Mouse (Mus musculus): ENCODE measurements around the gene Ahcyl1. TPM values are rescaled to one million over a fixed set of nuclear protein-coding genes. Genes with fewer than 3 reads are reported as not detected.
"Not testable (repeated sequence)": the region's sequence is repeated elsewhere in the genome, so short reads cannot be mapped to it uniquely, and the experiment has no call there.

Gene Ahcyl1
- polyA plus RNA-seq, 1 experiment, result 48.2 TPM

- Histone ChIP-seq H3K36me3 (ENCODE audit: control insufficient read depth, insufficient read depth, low read length) (no peaks in the 10 kb centered on the region), H3K4me1 (ENCODE audit: control insufficient read depth, insufficient read depth, low read length) (no peaks in the 10 kb centered on the region), H3K4me3 (ENCODE audit: control insufficient read depth, low read depth, low read length) (no peak overlapping the region), H3K27ac (ENCODE audit: control insufficient read depth, insufficient read depth, low read depth, low read length) (no peak overlapping the region), H3K27me3 (ENCODE audit: control insufficient read depth, insufficient read depth, low read length) (no peaks in the 10 kb centered on the region)
- no peak for TF ChIP-seq CTCF (IDR thresholded peaks at IDR 0.05; ENCODE audit: control insufficient read depth, insufficient read depth, insufficient replicate concordance, low read depth, low read length)
- no peak for TF ChIP-seq POLR2A (IDR thresholded peaks at IDR 0.05; ENCODE audit: control insufficient read depth, low read depth, low read length)
Measured at GRCm38 (mm10) chr3:107654861-107655260, 41.5 kb downstream of the Ahcyl1 start.

- H3K4me3 ChIP-seq (ENCODE audit: control insufficient read depth, low read depth, low read length), result no peak overlapping the region
- H3K4me1 ChIP-seq (ENCODE audit: control insufficient read depth, insufficient read depth, low read length), result no peaks in the 10 kb centered on the region
- H3K27ac ChIP-seq (ENCODE audit: control insufficient read depth, insufficient read depth, low read depth, low read length), result no peak overlapping the region
- H3K36me3 ChIP-seq (ENCODE audit: control insufficient read depth, insufficient read depth, low read length), result no peaks in the 10 kb centered on the region
- no peaks in the 10 kb centered on the region for H3K27me3 ChIP-seq (ENCODE audit: control insufficient read depth, insufficient read depth, low read length)
- no peak for TF ChIP-seq CTCF (IDR thresholded peaks at IDR 0.05; ENCODE audit: control insufficient read depth, insufficient read depth, insufficient replicate concordance, low read depth, low read length)
- no peak for TF ChIP-seq POLR2A (IDR thresholded peaks at IDR 0.05; ENCODE audit: control insufficient read depth, low read depth, low read length)
Measured at GRCm38 (mm10) chr3:107652968-107653367, 43.4 kb downstream of the Ahcyl1 start.

- not testable (repeated sequence) for H3K27ac ChIP-seq (ENCODE audit: control insufficient read depth, insufficient read depth, low read depth, low read length); H3K27me3 ChIP-seq (ENCODE audit: control insufficient read depth, insufficient read depth, low read length); H3K4me3 ChIP-seq (ENCODE audit: control insufficient read depth, low read depth, low read length); H3K4me1 ChIP-seq (ENCODE audit: control insufficient read depth, insufficient read depth, low read length); H3K36me3 ChIP-seq (ENCODE audit: control insufficient read depth, insufficient read depth, low read length)
Measured at GRCm38 (mm10) chr3:107650276-107650675, 46.1 kb downstream of the Ahcyl1 start.

- no peaks in the 10 kb centered on the region for H3K27me3 ChIP-seq (ENCODE audit: control insufficient read depth, insufficient read depth, low read length)
- no peaks in the 10 kb centered on the region for H3K36me3 ChIP-seq (ENCODE audit: control insufficient read depth, insufficient read depth, low read length)
- TF ChIP-seq CTCF (IDR thresholded peaks at IDR 0.05; ENCODE audit: control insufficient read depth, insufficient read depth, insufficient replicate concordance, low read depth, low read length), result no peak
- no peak for TF ChIP-seq POLR2A (IDR thresholded peaks at IDR 0.05; ENCODE audit: control insufficient read depth, low read depth, low read length)
- H3K4me3 ChIP-seq (ENCODE audit: control insufficient read depth, low read depth, low read length), result no peak overlapping the region
- H3K4me1 ChIP-seq (ENCODE audit: control insufficient read depth, insufficient read depth, low read length), result no peaks in the 10 kb centered on the region
- H3K27ac ChIP-seq (ENCODE audit: control insufficient read depth, insufficient read depth, low read depth, low read length), result no peak overlapping the region
Measured at GRCm38 (mm10) chr3:107646947-107647346, 49.4 kb downstream of the Ahcyl1 start.

GRCm38 (mm10) chr3:107637606-107638172 lies 58.7 kb downstream of the Ahcyl1 start:
- TF ChIP-seq POLR2A (IDR thresholded peaks at IDR 0.05; ENCODE audit: control insufficient read depth, low read depth, low read length) (no peak), CTCF (IDR thresholded peaks at IDR 0.05; ENCODE audit: control insufficient read depth, insufficient read depth, insufficient replicate concordance, low read depth, low read length) (no peak)
- no peak overlapping the region for H3K27ac ChIP-seq (ENCODE audit: control insufficient read depth, insufficient read depth, low read depth, low read length)
- no peaks in the 10 kb centered on the region for H3K4me1 ChIP-seq (ENCODE audit: control insufficient read depth, insufficient read depth, low read length)
- no peaks in the 10 kb centered on the region for H3K27me3 ChIP-seq (ENCODE audit: control insufficient read depth, insufficient read depth, low read length)
- no peaks in the 10 kb centered on the region for H3K36me3 ChIP-seq (ENCODE audit: control insufficient read depth, insufficient read depth, low read length)
- no peak overlapping the region for H3K4me3 ChIP-seq (ENCODE audit: control insufficient read depth, low read depth, low read length)

- no peak overlapping the region for H3K4me3 ChIP-seq (ENCODE audit: control insufficient read depth, low read depth, low read length)
- no peak overlapping the region for H3K27ac ChIP-seq (ENCODE audit: control insufficient read depth, insufficient read depth, low read depth, low read length)
- no peaks in the 10 kb centered on the region for H3K27me3 ChIP-seq (ENCODE audit: control insufficient read depth, insufficient read depth, low read length)
- TF ChIP-seq CTCF (IDR thresholded peaks at IDR 0.05; ENCODE audit: control insufficient read depth, insufficient read depth, insufficient replicate concordance, low read depth, low read length) (no peak), POLR2A (IDR thresholded peaks at IDR 0.05; ENCODE audit: control insufficient read depth, low read depth, low read length) (no peak)
- no peaks in the 10 kb centered on the region for H3K36me3 ChIP-seq (ENCODE audit: control insufficient read depth, insufficient read depth, low read length)
- no peaks in the 10 kb centered on the region for H3K4me1 ChIP-seq (ENCODE audit: control insufficient read depth, insufficient read depth, low read length)
Measured at GRCm38 (mm10) chr3:107636236-107636635, 60.1 kb downstream of the Ahcyl1 start.

GRCm38 (mm10) chr3:107635836-107636235 lies 60.5 kb downstream of the Ahcyl1 start:
- Histone ChIP-seq H3K4me3 (ENCODE audit: control insufficient read depth, low read depth, low read length) (no peak overlapping the region), H3K4me1 (ENCODE audit: control insufficient read depth, insufficient read depth, low read length) (no peaks in the 10 kb centered on the region; the same call in 1 of the 2 replicates), H3K27ac (ENCODE audit: control insufficient read depth, insufficient read depth, low read depth, low read length) (no peak overlapping the region), H3K36me3 (ENCODE audit: control insufficient read depth, insufficient read depth, low read length) (no peaks in the 10 kb centered on the region), H3K27me3 (ENCODE audit: control insufficient read depth, insufficient read depth, low read length) (no peaks in the 10 kb centered on the region)
- no peak for TF ChIP-seq POLR2A (IDR thresholded peaks at IDR 0.05; ENCODE audit: control insufficient read depth, low read depth, low read length)
- no peak for TF ChIP-seq CTCF (IDR thresholded peaks at IDR 0.05; ENCODE audit: control insufficient read depth, insufficient read depth, insufficient replicate concordance, low read depth, low read length)

GRCm38 (mm10) chr3:107633906-107634305 lies 62.5 kb downstream of the Ahcyl1 start:
- H3K36me3 ChIP-seq (ENCODE audit: control insufficient read depth, insufficient read depth, low read length), result no peaks in the 10 kb centered on the region
- H3K27ac ChIP-seq (ENCODE audit: control insufficient read depth, insufficient read depth, low read depth, low read length), result no peak overlapping the region
- no peak overlapping the region for H3K4me3 ChIP-seq (ENCODE audit: control insufficient read depth, low read depth, low read length)
- H3K4me1 ChIP-seq (ENCODE audit: control insufficient read depth, insufficient read depth, low read length), result peaks cover 3% of the 10 kb centered on the region
- TF ChIP-seq CTCF (IDR thresholded peaks at IDR 0.05; ENCODE audit: control insufficient read depth, insufficient read depth, insufficient replicate concordance, low read depth, low read length) (no peak), POLR2A (IDR thresholded peaks at IDR 0.05; ENCODE audit: control insufficient read depth, low read depth, low read length) (no peak)
- no peaks in the 10 kb centered on the region for H3K27me3 ChIP-seq (ENCODE audit: control insufficient read depth, insufficient read depth, low read length)
